Mouse (Mus musculus) layer of hippocampus, postnatal 10 days (tissue): Measurements from ENCODE around the gene Ubn1. TPM values are rescaled to one million over a fixed set of nuclear protein-coding genes. Genes with fewer than 3 reads are reported as not detected.
A peak's percentile ranks its signal among the peaks of the same experiment; 100 is the strongest.

ENCODE experiments used
- DNase-seq, 2 experiments: peaks; one replicate each; pipeline ENCODE4 v3.0.0; 2021; ENCODE audit warnings: low spot score in 2 of 2
- long read RNA-seq: library from polyadenylated mRNA; stranded (forward); transcript quantifications from one replicate; pipeline ENCODE4 v2.0.0, GENCODE M21; 2023
- total RNA-seq, 2 experiments: library from RNA; stranded (reverse); gene quantifications; 2 replicates each; pipeline ENCODE4 v1.2.3; 2021

Ubn1 gene
- total RNA-seq, result 10 to 100 TPM; 34.1 to 36.5 TPM
- long read RNA-seq, full-length matches to known transcripts, result 1 of 8 reads
- long read RNA-seq, partial matches to known transcripts, result 5 of 8 reads
- long read RNA-seq, other reads (novel, unspliced or antisense), result 2 of 8 reads

DNA sequence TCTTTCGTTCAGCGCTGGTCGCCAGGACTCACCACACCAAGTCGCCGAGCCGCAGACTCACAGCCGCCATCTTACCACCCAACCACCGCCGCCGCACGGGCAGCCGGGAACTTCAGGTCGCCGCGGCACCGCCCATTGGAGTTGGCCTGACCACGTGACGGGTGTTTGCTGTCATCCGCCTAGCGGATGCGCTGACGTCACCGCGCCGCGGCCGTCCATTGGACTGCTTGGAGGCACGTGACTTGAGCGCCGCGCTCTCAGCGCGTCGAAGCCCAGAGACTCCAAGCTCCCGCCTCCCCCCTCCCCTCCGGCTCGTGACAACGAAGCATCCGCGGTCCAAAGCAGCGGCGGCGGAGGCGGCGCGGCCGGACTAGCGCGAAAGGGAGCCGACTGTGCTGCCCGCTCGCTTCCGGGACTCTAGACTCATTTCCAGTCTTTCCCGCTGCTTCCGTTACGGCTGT lies at the start of gene Ubn1, which contains the start of gene Glyr1:
Ubn1 (plus strand) TSS at position 284 of the 461 bp plus-strand sequence.
Glyr1 (minus strand) TSS at position 90 of the 461 bp plus-strand sequence.
- DNase-seq, result peak; percentile 98 to 99

DNA sequence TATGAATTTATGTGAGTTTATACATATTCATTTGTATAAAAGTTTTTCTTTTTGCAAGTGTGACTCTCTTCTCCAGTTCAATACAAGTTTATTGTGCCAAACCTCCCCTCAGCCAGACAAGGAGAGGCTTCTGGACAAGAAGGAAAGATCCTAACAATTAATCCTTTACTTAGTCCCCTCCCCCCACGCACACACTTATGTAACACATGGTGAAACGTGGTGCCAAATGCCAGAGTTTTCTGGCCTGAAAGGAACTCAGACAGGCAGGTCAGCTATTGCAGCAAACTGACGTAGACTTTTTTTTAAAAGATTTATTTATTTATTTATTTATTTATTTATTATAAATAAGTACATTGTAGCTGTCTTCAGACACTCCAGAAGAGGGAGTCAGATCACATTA lies 49.2 kb upstream of the Ubn1 start:
- DNase-seq, result no peak

DNA sequence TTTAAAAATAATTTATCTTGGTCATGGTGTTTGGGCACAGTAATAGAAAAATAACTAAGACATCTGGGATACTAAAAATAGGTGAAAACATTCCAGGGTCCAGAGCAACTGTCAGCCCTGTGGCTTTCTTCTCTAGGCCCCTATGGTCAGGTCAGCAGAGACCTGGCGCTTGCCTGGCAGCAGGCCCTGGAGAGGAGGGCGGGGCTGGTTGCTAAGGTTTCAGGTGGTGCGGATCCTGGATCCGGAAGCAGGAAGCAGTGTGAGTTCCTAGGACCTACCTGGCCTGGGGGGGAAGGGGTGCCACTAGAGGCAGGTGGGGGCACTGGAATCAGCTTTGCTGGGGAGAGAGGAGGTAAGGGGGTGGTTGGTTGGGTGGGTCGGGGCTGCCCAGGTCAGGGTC lies 42.8 kb upstream of the Ubn1 start, which contains the start of gene Smim22:
Smim22 (plus strand) TSS at position 222 of the 400 bp plus-strand sequence.
- no peak for DNase-seq

- DNase-seq, result no peak
Measured at GRCm38 (mm10) chr16:5007492-5007891, 42.4 kb upstream of the Ubn1 start.

DNA sequence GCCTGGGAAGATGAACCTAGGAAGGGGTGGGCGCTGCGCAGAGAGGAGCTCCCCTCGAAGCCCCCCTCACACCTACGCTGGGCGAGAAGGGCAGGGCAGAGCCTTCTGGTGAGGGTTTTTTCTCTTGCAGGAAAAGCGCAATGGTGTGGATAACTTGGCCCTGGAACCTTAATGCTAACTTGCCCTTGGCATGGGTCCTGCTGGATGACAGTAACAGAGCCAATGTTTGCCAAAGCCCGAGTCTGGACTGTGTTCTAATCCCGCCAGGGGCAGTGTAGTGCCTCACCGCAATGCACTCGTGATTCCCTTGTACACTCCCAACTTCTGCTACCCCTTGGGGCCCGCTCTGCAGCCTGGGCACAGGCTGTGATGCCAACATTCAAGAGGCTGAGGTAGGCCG lies 41.8 kb upstream of the Ubn1 start:
- DNase-seq, result no peak

DNA sequence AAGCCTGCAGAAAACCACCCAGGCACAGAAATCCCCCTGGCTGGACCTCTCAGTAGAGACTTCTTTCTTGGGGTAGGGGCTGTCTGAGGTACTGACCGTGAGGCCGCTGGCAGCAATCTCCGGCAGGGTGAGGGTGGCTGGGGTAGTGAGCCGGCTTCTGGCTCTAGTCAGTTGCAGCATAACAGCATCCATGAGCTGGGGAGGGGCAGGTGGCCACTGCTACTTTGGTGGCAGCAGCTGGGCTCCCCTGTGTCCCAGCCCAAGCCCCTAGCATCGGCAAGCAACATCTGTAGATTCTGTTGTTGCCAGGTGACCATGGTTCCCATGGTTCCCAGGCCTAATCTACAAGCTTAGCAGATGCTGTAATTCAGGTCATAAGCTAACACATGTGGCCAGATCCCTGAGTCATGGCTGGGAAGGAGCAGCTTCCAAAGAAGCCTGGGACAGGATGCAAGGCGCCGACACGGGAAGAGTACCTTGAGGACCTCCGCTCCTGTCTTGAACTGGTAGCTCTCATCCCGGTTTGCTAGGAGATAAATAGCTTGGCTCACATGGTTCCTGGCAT lies 39.4 kb upstream of the Ubn1 start:
- DNase-seq, result no peak

- peak in 1 of 2 experiments; percentile 5 for DNase-seq
Measured at GRCm38 (mm10) chr16:5011285-5011684, 38.6 kb upstream of the Ubn1 start.

GRCm38 (mm10) chr16:5012036-5013005 lies 37.5 kb upstream of the Ubn1 start:
- DNase-seq, result no peak

DNA sequence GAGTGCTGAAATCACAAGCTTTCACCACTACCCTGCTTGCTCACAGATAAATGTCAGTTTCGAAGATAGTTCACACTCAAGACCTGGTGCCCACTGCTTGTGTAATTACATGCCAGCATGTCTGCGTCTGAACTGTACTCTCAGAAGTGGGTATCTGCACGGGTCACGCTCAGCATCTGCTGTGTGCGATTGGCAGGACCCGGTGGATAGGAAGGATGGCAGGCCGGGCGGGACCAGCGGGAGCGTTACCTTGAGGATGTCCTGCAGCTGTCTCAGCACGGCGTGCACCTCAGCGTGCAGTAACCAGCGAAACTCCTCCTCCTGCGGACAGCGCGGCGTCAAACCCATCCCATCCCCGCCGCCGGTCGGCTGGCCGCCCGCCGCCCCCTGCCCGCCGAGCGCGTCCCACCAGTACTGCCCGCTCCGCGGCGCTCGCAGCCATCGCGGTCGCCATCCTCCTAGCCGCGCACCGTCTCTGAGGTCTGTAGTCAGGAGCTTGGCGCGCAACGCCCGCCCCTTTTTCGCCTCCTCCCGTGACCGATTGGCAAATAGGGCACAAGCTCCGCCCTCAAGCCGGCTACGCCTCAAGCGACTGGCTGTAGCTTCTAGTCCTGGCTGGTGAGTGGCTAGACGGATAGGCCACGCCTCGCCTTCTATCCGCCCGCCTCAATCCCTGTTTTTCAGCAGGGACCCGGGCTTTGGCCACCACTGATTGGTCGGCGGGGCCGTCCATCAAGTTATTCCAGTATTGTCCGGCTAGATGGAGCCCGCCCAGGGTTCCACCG lies 36.6 kb upstream of the Ubn1 start, which contains the start of gene Rogdi:
Rogdi (minus strand) TSS at position 500 of the 785 bp plus-strand sequence.
- DNase-seq, result peak; percentile 96 to 97

GRCm38 (mm10) chr16:5014578-5014977 lies 35.3 kb upstream of the Ubn1 start:
- DNase-seq, result no peak

DNA sequence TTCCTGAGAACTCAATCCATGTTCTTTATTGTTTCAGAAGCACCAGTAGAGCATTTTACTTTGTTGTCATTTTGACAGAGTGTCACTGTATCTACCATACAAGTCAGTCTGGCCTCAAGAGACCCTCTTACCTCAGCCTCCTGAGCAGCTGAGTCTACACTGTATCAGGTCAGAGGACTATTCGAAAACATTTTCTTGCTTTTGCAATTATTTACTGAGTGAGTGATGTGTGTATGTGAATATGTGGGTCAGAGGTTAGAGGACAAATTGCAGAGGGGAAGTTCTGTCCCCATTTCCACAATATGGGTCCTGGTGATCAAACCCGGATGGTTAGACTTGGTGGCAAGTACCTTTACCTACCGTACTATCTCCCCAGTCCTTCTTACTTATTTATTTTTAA lies 25.8 kb upstream of the Ubn1 start:
- no peak for DNase-seq

- no peak for DNase-seq
Measured at GRCm38 (mm10) chr16:5029847-5030246, 20.0 kb upstream of the Ubn1 start.

DNA sequence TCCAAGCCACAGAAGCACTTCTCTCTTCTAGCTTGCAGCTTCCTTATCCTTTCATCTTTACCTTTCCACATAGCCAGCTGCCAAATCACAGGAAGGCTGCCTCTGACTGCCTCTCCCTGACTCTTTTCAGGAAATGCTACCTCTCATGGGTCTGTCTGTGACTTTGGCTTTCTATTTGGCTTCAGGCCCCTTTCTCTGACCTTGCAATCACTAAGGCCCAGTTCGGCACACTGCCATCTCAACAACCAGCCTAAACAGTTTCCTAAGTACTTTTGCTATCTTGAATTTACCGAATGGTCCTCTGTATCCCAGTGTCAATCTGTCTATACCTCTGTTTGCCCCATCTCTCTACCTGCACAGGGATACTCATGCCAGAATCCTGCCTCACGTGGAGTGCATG lies 14.3 kb upstream of the Ubn1 start:
- DNase-seq, result no peak

DNA sequence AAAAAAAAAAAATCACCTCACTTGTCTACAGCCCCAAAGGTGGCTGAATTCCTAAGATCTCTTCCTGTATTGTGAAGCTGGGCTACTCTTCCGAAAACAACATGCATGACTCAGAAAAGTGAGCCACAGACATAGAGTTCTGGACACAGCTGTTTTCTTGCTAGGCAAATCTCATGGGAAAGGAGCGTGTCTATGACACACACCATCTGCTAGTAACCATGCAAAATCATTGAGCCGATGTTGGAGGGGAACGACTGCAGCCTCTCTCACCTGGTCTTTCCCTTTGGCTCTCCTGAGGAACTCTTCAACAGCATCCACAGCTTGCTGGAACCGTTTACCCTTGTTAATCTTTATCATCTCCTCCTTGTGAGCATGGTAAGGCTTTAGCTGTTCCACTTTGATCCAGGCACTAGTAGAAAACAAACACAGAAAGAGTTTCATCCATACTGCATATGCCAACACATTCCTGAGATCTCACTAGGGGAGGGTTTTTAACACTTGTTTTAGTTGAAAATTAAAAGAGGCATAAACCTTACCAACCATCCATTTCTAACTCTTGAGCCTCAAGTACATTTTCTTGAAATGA lies 13.1 kb upstream of the Ubn1 start:
- DNase-seq, result no peak

GRCm38 (mm10) chr16:5045322-5045721 lies 4.5 kb upstream of the Ubn1 start:
- no peak for DNase-seq

DNA sequence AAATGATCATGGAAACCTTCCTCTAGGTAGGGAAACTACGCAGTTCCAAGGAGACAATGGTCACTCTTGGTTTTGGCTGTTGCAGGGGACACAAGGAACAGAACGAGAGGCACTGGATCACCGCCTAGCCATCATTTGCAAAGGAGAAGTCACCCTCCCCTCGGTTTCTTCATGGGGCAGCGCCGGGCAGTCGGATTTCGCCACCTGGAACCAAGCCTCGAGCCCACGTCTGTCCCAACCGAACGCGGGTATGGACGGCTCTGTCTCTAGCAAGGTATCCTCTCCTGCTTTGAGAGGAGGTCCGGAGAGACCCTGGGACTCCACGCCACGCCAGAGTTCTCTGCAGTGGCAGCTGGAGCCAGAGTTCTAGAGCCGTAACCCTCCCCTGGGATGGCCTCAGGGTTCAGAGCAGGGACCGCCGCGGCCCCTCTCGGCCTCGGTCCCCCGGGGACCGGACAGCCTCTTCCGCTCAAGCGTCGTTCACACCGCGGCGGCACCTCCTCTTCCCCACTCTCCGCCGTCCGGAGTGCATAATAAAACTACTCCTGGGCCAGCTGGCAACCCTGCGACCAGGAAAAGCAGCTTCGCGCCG lies 579 bp upstream of the Ubn1 start:
- no peak for DNase-seq

DNA sequence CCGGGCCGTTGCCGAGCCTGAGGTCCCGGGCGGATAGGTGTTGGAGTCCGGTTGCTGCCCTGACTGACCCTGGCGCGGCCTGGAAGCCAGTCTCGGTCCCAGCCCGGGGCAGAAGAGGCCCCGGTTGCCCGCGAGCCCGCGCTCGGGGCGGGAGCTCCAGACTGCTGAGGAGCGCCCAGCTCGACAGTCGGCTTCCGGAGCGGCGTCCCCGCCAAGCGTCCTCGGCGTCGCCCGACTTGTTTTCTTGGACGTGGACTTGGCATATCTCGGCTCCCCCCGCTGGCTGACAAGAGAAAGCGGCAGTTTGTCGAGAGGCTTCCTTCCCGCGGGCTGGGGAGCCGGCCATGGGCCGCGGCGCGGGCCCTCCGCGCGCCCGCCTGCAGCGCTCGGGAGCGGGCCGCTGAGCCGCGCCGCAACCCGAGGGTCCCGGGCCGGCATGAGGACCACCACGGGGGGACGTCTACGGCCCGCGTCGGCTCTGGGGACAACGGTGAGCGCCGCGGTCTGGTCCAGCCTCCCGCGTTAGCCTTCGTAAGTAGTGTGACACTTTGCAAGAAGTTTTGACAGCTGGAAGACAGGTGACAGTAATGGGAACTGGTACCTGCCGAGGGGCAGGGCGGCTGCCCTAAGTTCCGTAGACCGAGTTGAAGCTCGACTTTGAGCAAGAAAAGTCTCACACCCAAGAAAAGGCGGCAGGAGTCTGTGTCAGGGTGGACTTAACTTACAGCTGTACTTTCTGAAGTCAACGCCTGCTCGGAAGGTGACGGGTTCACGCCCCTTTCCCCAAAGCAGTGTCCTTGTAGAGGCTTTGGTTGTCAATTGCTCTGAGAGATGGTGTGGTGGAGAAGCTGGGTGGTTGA lies 624 bp downstream of the Ubn1 start:
- peak in 1 of 2 experiments; percentile 78 for DNase-seq

DNA sequence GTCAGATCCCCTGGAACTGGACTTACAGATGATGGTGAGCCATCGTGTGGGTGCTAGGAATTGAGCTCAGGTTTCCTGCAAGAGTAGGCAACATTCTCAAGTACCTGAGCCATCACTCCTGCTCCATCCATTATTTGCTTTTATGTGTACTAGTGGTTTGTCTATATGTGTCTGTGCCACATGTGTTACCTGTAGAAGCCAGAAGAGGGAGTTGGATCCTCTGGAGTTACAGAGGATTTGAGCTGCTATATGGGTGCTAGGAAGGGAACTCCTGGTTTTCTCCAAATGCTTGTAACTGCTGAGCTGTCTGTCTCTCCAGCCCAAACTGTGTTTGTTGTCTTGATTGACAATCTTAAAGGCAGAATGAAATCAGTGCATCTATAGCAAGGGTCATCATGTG lies 8.3 kb downstream of the Ubn1 start:
- no peak for DNase-seq

- no peak for DNase-seq
Measured at GRCm38 (mm10) chr16:5063472-5063871, 13.6 kb downstream of the Ubn1 start.
